Mouse (Mus musculus) retina, postnatal 7 days (tissue): ENCODE results near the gene Tgfbrap1.
"Not testable (repeated sequence)": the region's sequence is repeated elsewhere in the genome, so short reads cannot be mapped to it uniquely, and the experiment has no call there.

Source experiments
- DNase-seq: peaks from one replicate; pipeline ENCODE4 v3.0.0-alpha.2; 2012; ENCODE audit warnings: low read depth, low spot score

Tgfbrap1 gene

DNA sequence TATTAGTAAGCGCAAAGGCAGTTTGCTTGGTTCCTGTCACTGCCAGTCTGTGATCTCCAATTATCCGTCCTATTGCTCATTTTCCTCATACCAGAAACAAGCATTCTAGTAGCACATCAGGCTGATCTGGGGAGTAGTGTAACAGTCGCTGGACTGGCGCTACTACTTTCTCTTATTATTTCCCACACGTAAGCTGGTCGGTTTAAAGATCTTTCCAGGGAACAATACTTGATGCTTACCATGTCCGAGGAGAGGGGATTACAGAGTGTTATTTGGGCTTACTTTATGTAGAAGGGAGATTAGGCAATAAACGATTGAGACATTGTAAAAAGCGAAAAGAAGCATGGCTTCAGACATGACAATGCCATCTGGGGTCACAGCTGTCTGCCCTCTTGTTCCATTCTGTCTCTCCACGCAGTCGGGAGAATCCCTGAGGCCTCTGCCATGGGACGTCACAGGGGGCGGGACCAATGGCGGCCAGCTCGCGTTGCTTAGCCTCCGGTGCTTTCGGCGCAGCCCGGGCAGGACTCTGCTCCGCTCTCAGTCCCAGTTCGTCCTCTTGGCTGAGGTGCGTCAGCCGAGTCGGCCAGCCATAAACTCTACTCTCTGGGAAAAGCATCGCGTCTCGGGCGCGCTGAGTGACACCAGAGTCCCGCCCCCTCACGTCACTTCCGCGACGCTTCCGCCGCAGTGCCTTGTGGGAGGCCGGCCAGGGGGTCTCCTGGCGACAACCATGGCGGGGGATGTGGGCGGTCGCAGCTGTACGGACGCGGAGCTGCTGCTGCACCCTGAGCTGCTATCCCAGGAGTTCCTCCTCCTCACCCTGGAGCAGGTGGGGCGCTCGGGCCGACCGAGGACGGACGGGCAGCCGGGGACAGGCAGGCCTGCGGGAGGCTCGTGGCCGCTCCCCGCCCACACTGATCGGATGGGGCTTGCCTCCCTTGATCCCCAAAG lies at the start of gene Tgfbrap1, which contains the start of gene AI597479:
Gene Tgfbrap1, minus strand, starts transcription at position 607 of the 954 bp plus-strand sequence.
Gene AI597479, plus strand, starts transcription at position 680 of the 954 bp plus-strand sequence.
- peak; percentile 93 for DNase-seq

DNA sequence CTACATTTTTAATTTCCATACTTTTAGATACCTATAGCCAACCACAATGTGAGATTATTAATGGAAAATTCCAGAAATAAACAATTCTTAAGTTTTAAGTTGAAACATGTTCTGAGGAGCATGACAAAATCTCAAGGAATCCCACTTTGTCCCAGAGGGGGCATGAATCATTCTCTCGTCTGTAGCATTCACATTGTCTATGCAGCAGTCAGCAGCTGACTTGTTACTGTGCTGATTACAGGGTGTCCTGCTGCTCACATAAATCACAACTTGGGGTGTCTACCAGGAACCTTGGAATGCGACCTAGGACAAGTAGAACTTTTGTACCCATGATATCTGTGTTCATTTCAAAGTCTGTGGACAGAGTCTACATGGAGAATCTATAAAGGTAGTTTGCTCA lies 49.0 kb upstream of the Tgfbrap1 start:
- DNase-seq = no peak

DNA sequence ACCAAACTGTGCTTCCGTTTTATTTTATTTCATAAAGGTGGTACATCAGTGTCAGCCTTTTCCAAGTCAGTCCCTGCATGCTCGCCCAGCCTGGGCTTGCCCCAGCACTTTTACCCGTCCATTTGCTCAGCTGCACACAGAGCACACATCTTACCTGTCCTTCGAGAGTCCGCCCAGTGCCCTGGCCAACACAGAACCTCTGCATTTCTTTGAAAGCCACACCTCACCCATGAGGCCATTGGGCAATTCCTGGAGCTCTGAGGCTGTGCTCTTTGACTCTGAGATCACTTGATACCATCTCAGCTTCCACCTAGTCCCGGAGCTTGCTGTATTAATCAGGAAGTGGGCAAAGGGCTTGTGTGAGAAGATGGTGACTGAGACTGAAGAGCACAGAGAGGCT lies 47.0 kb upstream of the Tgfbrap1 start:
- DNase-seq = no peak

DNA sequence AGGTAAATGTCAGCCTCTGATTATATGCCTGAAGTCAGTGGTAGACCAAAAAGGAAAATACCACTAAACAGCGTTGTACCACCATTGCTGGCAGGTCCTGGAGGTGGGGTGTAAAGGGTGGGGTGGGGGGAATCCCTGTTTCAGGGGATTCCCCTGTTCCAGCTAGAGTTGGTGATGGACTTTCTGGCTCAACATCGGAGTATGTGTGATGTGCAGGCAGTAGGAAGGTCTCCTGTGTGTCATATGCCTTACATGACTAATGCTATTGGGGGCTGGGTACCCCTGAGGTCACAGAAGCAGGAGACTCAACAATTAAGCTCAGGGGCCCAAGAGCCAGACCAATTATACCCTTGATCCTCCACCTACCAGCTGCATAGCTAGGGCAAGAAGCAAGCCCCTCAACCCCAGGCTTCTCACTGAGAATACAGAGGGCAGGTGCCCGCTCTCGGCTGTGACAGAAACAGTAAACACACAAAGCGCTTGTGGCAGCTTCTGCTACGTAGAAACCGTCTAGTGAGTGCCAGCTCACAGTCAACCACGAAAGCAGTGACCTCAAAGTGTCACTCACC lies 46.0 kb upstream of the Tgfbrap1 start:
- no peak for DNase-seq

DNA sequence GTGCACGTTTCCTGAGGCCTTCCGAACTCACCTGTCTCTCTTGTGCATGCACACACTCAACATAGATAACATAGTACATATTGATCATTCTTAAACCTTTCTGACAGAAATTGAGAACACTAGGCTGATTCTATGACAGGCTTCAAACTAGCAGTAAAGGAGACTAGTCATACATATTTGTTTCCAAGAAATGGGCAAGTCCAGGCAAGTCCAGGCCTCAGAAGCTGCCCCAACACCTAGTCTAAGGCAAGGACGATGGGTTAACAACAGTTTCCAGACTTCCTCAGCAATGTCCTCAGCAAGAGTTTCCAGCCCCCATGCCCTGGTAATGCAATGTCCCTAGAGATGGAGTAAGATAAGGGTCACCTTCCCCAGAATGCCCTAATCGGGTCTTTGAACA lies 45.4 kb upstream of the Tgfbrap1 start:
- no peak for DNase-seq

DNA sequence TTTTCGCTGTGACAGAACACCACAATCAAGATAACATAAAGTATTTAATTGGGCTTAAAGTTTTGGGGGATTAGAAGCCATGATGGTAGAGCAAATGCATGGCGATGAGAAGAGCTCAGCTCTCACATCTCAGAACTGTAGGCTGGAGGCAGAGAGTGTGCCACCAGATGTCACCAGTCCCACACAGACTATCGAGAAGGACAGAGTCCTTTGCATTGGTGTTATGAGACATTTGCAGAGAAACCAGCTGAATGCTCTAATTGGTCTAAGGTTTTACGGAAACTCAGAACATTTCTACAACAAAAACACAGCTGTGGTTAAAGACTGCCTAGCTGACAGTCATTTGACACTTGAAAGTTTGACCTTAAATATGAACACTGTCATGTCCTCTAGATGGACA lies 44.8 kb upstream of the Tgfbrap1 start:
- no peak for DNase-seq

DNA sequence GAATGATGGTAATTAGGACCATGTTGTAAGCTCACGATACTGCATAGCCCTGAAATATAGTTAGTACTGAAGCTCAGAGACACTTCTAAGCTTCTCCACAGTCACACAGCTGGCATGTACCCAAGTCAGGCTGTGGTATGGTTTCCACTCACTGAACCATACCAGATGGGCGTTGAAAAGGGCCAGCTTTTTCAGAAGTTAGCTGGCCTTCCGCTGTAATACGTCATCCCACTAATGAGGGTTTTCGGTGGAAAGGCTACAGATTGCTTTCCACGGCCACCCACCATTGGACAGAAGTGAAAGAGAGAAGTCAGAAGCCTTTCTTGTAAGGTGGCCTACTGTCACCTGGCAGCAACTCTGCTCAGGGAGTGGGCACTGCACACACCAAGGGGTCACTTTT lies 44.4 kb upstream of the Tgfbrap1 start:
- DNase-seq = no peak

DNA sequence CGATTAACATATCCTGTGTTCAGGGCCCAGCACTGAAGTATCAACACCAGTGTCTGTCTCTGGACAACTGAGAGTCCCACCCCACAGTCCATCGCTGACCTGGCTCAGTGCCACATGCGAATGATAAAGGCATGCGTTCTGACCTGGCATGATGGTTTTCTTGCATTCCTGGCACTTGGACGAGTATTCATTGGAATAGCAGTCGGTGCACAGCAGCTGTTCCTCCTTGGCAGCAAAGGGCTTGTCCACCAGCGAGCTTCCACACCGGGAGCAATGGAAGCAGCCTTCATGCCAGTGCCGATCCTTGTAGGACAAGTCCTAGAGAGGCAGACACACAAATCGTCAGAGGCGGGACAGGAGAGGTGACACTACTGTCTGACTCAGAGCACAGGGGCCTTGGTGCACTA lies 43.1 kb upstream of the Tgfbrap1 start:
- DNase-seq = no peak

DNA sequence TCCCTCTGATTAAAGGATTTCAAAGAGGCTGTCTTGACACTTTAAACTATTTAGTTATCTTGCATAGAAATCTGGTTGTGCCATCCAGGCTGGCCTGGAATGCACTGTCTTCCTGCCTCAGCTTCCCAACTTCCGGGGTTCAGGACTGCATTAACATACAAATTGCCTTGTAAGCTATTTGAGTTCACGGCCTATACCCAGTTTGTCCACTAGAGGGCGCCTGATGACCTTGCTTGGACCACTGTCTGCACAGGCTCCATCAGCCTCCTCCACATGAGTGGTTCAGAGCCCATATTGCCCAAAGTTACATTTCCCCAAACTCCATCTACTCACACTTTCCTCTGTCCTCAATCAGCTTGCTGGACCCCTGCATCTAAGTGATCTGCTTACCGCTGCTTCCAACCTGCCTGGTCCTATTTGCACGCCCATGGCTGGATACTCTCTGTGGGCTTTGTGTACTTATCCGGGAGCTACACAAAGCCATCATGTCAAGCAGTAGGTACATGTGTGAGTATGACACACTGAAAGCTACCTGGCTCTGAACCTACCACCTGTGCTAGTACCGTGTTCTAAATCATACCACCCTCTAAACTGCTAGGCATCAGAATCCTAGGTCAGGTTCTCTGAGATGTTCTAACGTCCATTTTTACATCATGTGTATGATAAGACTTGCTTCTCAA lies 41.3 kb upstream of the Tgfbrap1 start:
- peak; percentile 75 for DNase-seq

DNA sequence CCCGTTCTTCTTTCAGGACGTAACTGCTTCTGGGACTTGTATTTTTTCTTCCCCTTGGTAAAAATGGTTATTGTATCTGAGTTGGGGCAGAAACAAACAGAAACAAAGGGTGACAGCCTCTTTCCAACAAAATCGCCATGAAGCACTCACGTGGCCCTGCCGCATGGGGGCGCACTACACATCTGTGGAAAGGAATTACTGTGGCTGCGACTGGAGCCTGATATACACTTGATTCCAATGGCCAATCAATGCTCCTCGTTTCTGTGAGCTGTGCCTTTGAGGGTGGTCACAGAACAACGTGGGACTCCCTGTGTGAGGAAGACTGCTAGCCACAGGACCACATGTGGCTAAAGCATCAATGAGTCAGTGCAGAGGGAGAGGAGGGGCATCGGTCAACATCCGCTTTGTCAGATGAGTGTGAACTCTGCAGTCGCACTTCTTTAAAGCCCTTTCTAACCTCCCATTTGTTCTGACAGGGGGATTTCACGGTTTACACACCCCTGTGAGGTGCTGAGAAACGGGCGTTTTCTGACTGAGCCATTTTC lies 39.9 kb upstream of the Tgfbrap1 start:
- DNase-seq = no peak

DNA sequence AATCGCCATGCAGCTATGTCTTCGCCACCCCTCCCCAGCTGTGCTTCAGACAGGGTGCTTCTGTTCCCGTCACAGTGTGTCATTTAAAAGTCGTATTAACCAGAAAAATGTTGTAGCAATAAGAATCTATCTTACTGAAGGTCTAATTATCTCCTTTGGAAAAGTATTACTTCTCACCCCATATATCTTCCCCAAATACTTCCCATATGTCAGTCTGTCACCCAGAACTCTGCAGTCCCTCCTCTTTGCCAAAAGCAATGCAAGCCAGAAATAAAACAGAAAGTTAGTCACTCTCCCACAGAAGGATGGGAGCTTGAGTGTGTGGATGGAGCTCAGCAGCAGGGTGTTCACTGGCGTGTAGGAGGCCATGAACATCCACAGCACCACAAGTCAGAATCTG lies 38.9 kb upstream of the Tgfbrap1 start:
- DNase-seq = no peak

DNA sequence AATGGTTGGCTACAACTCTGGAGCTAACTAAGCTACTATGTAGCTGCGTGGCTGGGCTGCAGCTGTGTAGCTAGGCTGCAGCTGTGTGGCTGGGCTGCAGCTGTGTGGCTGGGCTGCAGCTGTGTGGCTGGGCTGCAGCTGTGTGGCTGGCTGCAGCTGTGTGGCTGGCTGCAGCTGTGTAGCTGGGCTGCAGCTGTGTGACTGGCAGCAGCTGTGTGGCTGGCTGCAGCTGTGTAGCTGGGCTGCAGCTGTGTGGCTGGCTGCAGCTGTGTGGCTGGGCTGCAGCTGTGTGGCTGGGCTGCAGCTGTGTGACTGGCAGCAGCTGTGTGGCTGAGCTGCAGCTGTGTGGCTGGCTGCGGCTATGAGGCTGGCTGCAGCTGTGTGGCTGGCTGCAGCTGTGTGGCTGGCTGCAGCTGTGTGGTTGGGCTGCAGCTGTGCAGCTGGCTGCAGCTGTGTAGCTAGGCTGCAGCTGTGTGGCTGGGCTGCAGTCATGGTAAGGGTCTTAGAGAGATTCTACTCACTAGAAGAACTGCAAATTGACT lies 38.1 kb upstream of the Tgfbrap1 start:
- not testable (repeated sequence) for DNase-seq

DNA sequence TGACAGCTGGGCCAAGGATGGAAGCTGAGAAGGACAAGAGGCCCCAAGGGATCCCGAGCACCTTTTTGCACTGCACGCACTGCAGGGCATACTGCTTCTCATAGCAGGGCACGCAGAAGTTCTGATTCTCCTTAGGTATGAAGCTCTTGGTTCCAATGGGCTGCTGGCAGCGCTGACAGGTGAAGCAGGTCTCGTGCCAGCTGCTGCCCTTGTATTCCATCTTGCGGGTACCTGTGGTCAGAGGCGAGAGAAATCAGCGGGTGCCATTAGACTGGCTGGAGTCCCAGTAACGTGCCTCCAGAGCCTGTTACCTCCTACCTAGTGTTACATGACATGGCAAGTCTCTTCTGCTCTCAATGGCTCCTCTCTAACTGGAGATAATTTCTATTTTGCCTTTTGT lies 33.2 kb upstream of the Tgfbrap1 start:
- DNase-seq = no peak

DNA sequence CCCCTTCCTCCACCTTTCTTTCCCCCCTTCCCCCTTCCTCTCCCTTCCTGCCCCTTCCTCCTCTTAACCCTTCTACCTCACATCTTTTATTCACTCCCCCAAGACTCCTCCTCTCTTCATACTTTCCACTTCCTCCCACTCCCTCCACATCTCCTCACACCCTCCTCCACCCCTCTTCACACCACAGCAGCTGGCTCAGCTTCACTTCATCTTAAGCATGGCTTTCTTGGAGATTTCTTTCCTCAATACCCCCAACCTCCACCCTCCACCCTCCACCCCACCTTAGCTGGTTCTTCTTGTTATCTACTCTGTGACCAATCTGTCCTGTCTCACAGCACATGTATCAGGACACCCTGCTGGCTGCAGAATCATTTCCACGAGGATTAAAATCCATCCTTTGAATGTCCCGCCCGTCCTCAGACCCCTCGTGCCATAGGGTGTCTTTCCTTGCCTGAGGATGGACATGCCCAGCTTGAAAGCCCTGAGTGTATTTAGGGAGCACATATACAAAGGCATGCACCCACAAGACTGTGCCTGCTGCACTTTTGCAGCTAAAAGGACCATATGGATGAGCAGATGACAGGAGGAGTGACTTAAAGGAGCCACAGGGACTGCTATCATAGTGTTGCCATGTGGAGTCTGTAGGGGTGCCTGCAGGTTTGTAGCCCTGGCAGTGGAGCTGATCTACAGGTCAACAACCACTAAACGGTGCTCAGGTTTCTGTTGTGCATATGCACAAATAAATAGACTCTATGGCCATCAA lies 32.0 kb upstream of the Tgfbrap1 start:
- DNase-seq = no peak

DNA sequence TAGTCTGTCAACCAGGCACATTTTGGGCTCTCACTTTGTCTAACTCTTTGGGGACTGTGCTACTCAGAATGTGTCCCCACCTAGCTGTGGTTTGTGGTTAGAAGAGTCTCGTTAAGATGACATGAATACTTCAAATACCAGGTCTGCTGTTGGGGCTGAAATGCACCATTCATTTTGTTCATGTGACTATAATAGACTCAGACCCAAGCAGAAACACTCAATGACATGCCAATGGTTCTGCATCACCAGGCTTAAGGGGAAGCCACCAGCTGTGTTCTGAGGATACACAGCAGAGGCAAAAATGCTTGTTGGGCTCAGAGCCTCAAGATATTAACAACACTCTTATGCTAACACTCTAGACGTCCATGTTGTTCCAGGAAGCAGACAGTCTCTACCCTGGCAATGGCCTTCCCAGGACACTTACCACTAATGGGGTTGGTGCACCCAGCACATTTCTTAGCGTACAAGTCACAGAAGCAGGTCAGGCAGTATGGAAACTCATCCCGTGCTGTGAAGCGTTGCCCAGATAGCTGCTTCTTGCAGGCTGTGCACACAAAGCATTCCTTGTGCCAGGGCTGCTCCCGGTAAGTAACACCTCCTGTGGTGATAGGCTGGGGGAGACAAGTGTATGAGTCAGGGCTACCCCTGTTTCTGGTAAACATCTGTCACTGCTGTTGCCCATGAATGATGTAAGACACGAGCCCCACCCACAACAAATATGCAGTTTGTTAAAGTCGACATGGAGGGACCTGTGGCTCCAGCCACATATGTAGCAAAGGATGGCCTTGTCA lies 29.6 kb upstream of the Tgfbrap1 start:
- DNase-seq = no peak

DNA sequence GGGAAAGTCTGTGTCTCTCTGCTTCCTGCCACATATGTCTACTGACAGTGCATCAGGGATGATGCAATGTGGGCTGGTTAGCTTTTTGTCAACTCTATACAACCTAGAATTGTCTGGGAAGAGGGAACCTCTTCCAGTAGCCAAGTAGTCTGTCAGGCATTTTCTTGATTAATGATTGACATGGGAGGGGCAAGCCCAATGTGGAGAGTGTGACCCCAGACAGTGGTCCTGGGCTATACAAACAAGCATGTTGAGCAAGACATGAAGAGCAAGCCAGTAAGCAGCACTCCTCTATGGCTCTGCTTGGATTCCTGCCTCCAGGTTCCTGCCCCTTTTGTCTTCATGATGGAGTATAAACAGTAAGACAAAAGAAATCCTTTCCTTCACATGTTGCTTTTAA lies 28.8 kb upstream of the Tgfbrap1 start:
- no peak for DNase-seq

DNA sequence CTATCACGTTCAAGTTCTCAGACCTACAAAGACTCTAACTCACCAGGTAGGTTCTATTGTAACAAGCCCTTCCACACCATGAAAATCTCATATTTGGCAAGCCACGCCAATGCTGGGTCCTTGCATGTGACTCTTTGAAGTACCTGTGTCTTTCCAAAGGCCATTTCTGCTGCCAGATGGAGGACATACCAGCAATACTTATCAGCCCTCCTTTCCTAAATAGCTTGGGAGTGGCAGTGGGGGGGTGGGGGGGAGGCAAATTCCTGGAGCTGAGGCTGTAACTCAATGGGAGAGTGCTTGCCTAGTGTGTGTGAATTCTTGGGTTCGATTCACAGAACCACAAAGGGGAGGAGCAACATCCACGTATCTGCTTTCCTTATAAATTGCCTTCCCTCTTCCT lies 26.3 kb upstream of the Tgfbrap1 start:
- no peak for DNase-seq

DNA sequence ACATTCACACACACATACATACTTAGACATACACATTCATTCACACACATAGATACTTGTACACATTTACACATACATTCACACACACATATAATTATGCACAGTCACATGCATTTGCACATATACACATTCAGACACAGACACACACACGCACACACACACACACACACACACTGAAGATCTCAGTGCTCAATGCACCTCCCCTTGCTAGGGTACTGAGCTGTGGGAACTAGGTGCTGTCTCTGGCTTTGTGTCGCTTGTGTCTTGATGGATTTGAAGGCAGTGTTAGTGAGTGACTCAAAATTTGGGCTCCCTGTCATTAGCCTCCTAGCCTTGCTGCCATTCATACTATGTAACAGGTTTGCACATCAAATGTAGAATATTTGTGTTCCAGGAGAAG lies 24.2 kb upstream of the Tgfbrap1 start:
- no peak for DNase-seq

DNA sequence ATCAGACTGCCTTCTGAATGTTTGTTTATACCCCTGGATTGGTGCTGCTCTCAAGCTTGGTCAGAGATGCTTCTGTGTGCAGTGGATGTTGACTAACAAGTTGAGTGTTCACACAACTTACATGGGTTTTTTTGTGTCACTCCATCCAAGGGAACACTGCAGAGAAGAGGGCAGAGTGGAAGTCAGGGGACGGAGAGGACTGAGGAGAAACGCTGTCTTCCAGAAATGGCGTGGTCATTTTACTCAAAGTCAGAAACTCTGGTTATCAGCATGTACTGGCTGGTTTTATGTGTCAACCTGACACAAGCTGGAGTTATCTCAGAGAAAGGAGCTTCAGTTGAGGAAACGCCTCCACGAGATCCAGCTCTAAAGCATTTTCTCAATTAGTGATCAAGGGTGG lies 22.5 kb upstream of the Tgfbrap1 start:
- DNase-seq = no peak

DNA sequence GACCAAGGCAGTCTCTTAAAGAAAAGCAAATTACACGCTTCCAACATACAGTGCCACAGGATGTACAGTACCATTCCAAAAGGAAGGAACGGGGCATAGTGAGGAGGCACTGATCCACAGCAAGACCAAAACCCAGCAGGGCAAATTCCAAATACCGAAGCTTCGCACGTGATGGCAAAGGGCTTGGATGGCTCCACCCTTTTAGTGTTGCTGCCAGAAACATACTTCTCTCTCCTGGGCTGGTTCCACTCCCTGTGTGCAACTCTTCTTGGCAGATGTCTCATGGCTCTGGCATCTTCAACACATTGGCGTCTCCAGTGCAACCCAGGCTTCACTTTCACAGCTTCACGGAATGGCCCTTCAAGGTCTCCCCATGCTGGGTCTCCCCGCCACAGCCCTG lies 19.0 kb upstream of the Tgfbrap1 start:
- no peak for DNase-seq
